Mouse (Mus musculus): ENCODE measurements around the gene Nkrf.

Gene Nkrf

GRCm38 (mm10) chrX:36852631-36853030, 50.1 kb downstream of the Nkrf start:
- DNase-seq (ENCODE audit: low spot score) = no peak

GRCm38 (mm10) chrX:36847152-36847551, 55.5 kb downstream of the Nkrf start:
- DNase-seq (ENCODE audit: low spot score) = no peak

GRCm38 (mm10) chrX:36843346-36843990, 59.2 kb downstream of the Nkrf start:
- DNase-seq (ENCODE audit: low spot score) = peak; percentile 40

GRCm38 (mm10) chrX:36841698-36842097, 61.0 kb downstream of the Nkrf start:
- DNase-seq (ENCODE audit: low spot score) = no peak

GRCm38 (mm10) chrX:36839391-36839790, 63.3 kb downstream of the Nkrf start:
- DNase-seq (ENCODE audit: low spot score) = no peak
